Mouse (Mus musculus) thymus, adult 2 months (tissue): ENCODE data around the gene Cd8a.

ENCODE experiments used
- CTCF ChIP-seq: fragments of 200-500 bp; IDR thresholded peaks from 2 replicates; pipeline ENCODE4 v1.5.1; 2012; ENCODE audit warnings: mild to moderate bottlenecking, control low read depth, low read length, moderate library complexity, borderline replicate concordance; ENCODE audit not compliant: control insufficient read depth, poor library complexity, insufficient read depth; ENCODE audit errors: extremely low read depth
- POLR2A ChIP-seq: fragments of 200-500 bp; IDR thresholded peaks from 2 replicates; pipeline ENCODE4 v1.6.1; 2012; ENCODE audit warnings: mild to moderate bottlenecking, low read length, control low read depth, moderate library complexity; ENCODE audit not compliant: control insufficient read depth, poor library complexity, insufficient read depth; ENCODE audit errors: extremely low read depth

DNA sequence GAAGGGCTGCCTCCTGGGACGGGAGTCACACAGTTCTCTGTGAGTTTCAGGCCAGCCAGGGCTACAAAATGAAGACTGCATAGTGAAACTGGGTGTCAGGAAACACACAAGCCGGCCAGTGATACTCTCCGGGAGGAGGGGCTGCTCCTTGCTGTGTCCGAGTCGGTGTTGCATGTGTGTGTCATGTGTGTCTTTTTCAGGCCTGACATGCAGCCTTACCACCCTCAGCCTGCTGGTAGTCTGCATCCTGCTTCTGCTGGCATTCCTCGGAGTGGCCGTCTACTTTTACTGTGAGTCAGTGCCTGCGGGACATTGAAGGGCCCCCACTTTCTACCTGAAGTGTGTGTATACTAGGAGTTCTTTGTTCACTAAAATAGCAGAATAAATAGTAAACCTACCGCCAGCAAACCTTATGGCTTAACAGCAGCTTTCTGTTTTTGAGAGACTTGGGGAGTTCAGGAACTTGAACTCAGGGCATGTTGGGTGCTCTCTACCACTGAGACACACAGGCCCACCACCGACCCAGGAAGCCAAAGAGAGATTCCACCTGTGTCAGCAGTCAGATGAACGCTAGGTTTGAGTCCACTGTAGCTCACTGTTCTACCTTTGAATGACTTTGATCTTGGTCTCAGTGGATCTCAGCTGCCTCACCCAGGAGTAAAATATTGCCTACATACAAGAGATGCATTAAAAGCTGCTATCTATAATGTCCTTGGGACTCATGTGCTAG lies 40.8 kb upstream of the Cd8a start:
- TF ChIP-seq CTCF, result no peak
- TF ChIP-seq POLR2A, result no peak
